Mouse (Mus musculus) neural tube, embryonic 15.5 days (tissue): ENCODE data around the gene F2rl1. TPM values are rescaled to one million over a fixed set of nuclear protein-coding genes. Genes with fewer than 3 reads are reported as not detected.

ENCODE experiments used
- ATAC-seq: fragments of 200-750 bp; cut with Nextera tagmentation; 2 replicates; pipeline ENCODE4 v1.8.0; 2017; ENCODE audit warnings: mild to moderate bottlenecking, moderate TSS enrichment, moderate library complexity; ENCODE audit not compliant: low FRiP score
- H3K27ac ChIP-seq: fragments of 300-500 bp; sonication (generic); replicated peaks from 2 replicates; pipeline ENCODE4 v1.5.1; 2015; ENCODE audit warnings: mild to moderate bottlenecking, inconsistent platforms
- H3K27me3 ChIP-seq: fragments of 300-500 bp; sonication (generic); replicated peaks from 2 replicates; pipeline ENCODE4 v1.6.1; 2015; ENCODE audit warnings: inconsistent platforms
- H3K36me3 ChIP-seq: fragments of 300-500 bp; sonication (generic); 2 replicates; pipeline ENCODE4 v1.6.1; 2015; ENCODE audit warnings: inconsistent platforms
- H3K4me1 ChIP-seq: fragments of 300-500 bp; sonication (generic); 2 replicates; pipeline ENCODE4 v1.6.1; 2015; ENCODE audit warnings: inconsistent platforms
- H3K4me2 ChIP-seq: fragments of 300-500 bp; sonication (generic); 2 replicates; pipeline ENCODE4 v1.6.1; 2015; ENCODE audit warnings: inconsistent platforms, mild to moderate bottlenecking, moderate library complexity
- H3K4me3 ChIP-seq: fragments of 300-500 bp; sonication (generic); replicated peaks from 2 replicates; pipeline ENCODE4 v1.5.1; 2015; ENCODE audit warnings: mild to moderate bottlenecking, inconsistent platforms
- H3K9ac ChIP-seq: fragments of 300-500 bp; sonication (generic); replicated peaks from 2 replicates; pipeline ENCODE4 v1.6.1; 2015; ENCODE audit warnings: mild to moderate bottlenecking, inconsistent platforms
- H3K9me3 ChIP-seq: fragments of 300-500 bp; sonication (generic); replicated peaks from 2 replicates; pipeline ENCODE4 v1.6.1; 2016; ENCODE audit warnings: inconsistent platforms
- WGBS: fragments of 180-500 bp; shearing (Covaris S2); methylation state at CpG from one replicate; pipeline ENCODE4 v1.1.7; 2015; ENCODE audit warnings: mixed read lengths; 5-methylcytosine and 5-hydroxymethylcytosine counted together
- polyA plus RNA-seq: library from polyadenylated mRNA; unstranded; fragments of >200 nt; fragmentation: Nextera tagmentation; extraction: Ambion mirVana; gene quantifications from 2 replicates; pipeline ENCODE4 v1.2.1, GENCODE M21; 2015

Gene F2rl1
- polyA plus RNA-seq = 0.13 and 1.8 TPM in 2 replicates

- peaks cover 20% of the 10 kb centered on the region for H3K4me1 ChIP-seq
- H3K27ac ChIP-seq = no peak within 1 kb of the TSS
- peak within 1 kb of the TSS; percentile 32; the same call in 1 of the 2 replicates for H3K9ac ChIP-seq
- H3K4me3 ChIP-seq = peak within 1 kb of the TSS; percentile 37
- 1% methylated on average over 54 of the region's 54 CpGs for WGBS
- ATAC-seq = peak; percentile 68; the same call in 1 of the 2 replicates
- no peaks in the 10 kb centered on the region for H3K36me3 ChIP-seq
- peaks cover 50% of the 10 kb centered on the region for H3K27me3 ChIP-seq
- H3K9me3 ChIP-seq = no peaks in the 10 kb centered on the region
- H3K4me2 ChIP-seq = peak within 1 kb of the TSS; percentile 63
Observed at GRCm38 (mm10) chr13:95524674-95525491, at the start of gene F2rl1. TSS of gene F2rl1 (minus strand) at chr13:95525227.

- ATAC-seq = no peak
- no peaks in the 10 kb centered on the region for H3K9me3 ChIP-seq
- H3K36me3 ChIP-seq = no peaks in the 10 kb centered on the region
- H3K9ac ChIP-seq = no peak overlapping the region
- H3K4me3 ChIP-seq = no peak overlapping the region
- WGBS = 96% methylated on average over 4 of the region's 4 CpGs
- H3K4me2 ChIP-seq = no peak overlapping the region
- H3K27ac ChIP-seq = no peak overlapping the region
- H3K27me3 ChIP-seq = no peaks in the 10 kb centered on the region
- no peaks in the 10 kb centered on the region for H3K4me1 ChIP-seq
Observed at GRCm38 (mm10) chr13:95570877-95571276, 45.9 kb upstream of the F2rl1 start.

- no peak for ATAC-seq
- Histone ChIP-seq H3K36me3 (no peaks in the 10 kb centered on the region), H3K27ac (no peak overlapping the region), H3K9me3 (no peaks in the 10 kb centered on the region), H3K4me1 (no peaks in the 10 kb centered on the region), H3K4me2 (no peak overlapping the region), H3K27me3 (no peaks in the 10 kb centered on the region), H3K9ac (no peak overlapping the region), H3K4me3 (no peak overlapping the region)
Observed at GRCm38 (mm10) chr13:95569326-95569725, 44.3 kb upstream of the F2rl1 start.

GRCm38 (mm10) chr13:95568336-95568735 is 43.3 kb upstream of the F2rl1 start:
- H3K9me3 ChIP-seq = no peaks in the 10 kb centered on the region
- H3K27ac ChIP-seq = no peak overlapping the region
- no peak for ATAC-seq
- no peaks in the 10 kb centered on the region for H3K4me1 ChIP-seq
- H3K36me3 ChIP-seq = no peaks in the 10 kb centered on the region
- no peak overlapping the region for H3K4me3 ChIP-seq
- H3K27me3 ChIP-seq = no peaks in the 10 kb centered on the region
- H3K4me2 ChIP-seq = no peak overlapping the region
- 98% methylated on average over 3 of the region's 3 CpGs for WGBS
- no peak overlapping the region for H3K9ac ChIP-seq

- Histone ChIP-seq H3K27ac (no peak overlapping the region), H3K4me1 (no peaks in the 10 kb centered on the region), H3K27me3 (no peaks in the 10 kb centered on the region), H3K4me2 (no peak overlapping the region), H3K9ac (no peak overlapping the region), H3K4me3 (no peak overlapping the region), H3K9me3 (no peaks in the 10 kb centered on the region), H3K36me3 (no peaks in the 10 kb centered on the region)
- ATAC-seq = no peak
- 92% methylated on average over 15 of the region's 15 CpGs for WGBS
Observed at GRCm38 (mm10) chr13:95566841-95567551, 42.0 kb upstream of the F2rl1 start.

- under 1% methylated on average over 3 of the region's 3 CpGs for WGBS
- H3K27ac ChIP-seq = no peak overlapping the region
- H3K4me3 ChIP-seq = no peak overlapping the region
- no peak overlapping the region for H3K9ac ChIP-seq
- peak; percentile 86 for ATAC-seq
- H3K4me2 ChIP-seq = no peak overlapping the region
- H3K9me3 ChIP-seq = no peaks in the 10 kb centered on the region
- no peaks in the 10 kb centered on the region for H3K27me3 ChIP-seq
- H3K4me1 ChIP-seq = no peaks in the 10 kb centered on the region
- no peaks in the 10 kb centered on the region for H3K36me3 ChIP-seq
Observed at GRCm38 (mm10) chr13:95563693-95564092, 38.7 kb upstream of the F2rl1 start.

GRCm38 (mm10) chr13:95563066-95563610 is 38.1 kb upstream of the F2rl1 start:
- ATAC-seq = no peak
- Histone ChIP-seq H3K27me3 (no peaks in the 10 kb centered on the region), H3K9me3 (no peaks in the 10 kb centered on the region), H3K4me1 (no peaks in the 10 kb centered on the region), H3K9ac (no peak overlapping the region), H3K4me2 (no peak overlapping the region), H3K27ac (no peak overlapping the region), H3K36me3 (no peaks in the 10 kb centered on the region), H3K4me3 (no peak overlapping the region)
- 73% methylated on average over 10 of the region's 10 CpGs for WGBS

GRCm38 (mm10) chr13:95557326-95557725 is 32.3 kb upstream of the F2rl1 start:
- no peak overlapping the region for H3K4me2 ChIP-seq
- H3K27ac ChIP-seq = no peak overlapping the region
- ATAC-seq = no peak
- H3K4me1 ChIP-seq = no peaks in the 10 kb centered on the region
- no peaks in the 10 kb centered on the region for H3K9me3 ChIP-seq
- H3K27me3 ChIP-seq = no peaks in the 10 kb centered on the region
- WGBS = 91% methylated on average over 7 of the region's 7 CpGs
- H3K36me3 ChIP-seq = no peaks in the 10 kb centered on the region
- H3K9ac ChIP-seq = no peak overlapping the region
- H3K4me3 ChIP-seq = no peak overlapping the region

- WGBS = 78% methylated on average over 11 of the region's 11 CpGs
- H3K9me3 ChIP-seq = no peaks in the 10 kb centered on the region
Observed at GRCm38 (mm10) chr13:95553885-95554492, 29.0 kb upstream of the F2rl1 start.

GRCm38 (mm10) chr13:95550636-95551370 is 25.8 kb upstream of the F2rl1 start:
- H3K4me3 ChIP-seq = no peak overlapping the region
- H3K36me3 ChIP-seq = no peaks in the 10 kb centered on the region
- peaks cover 22% of the 10 kb centered on the region for H3K4me1 ChIP-seq
- H3K9me3 ChIP-seq = no peaks in the 10 kb centered on the region
- H3K27ac ChIP-seq = no peak overlapping the region
- H3K4me2 ChIP-seq = no peak overlapping the region
- no peak overlapping the region for H3K9ac ChIP-seq
- ATAC-seq = no peak
- whole genome bisulfite sequencing = 79% methylated on average over 2 of the region's 2 CpGs
- no peaks in the 10 kb centered on the region for H3K27me3 ChIP-seq

More at GRCm38 (mm10) chr13:95553885-95554492, 29.0 kb upstream of the F2rl1 start:
- Histone ChIP-seq H3K27me3 (no peaks in the 10 kb centered on the region), H3K4me1 (peaks cover 6% of the 10 kb centered on the region), H3K4me2 (no peak overlapping the region), H3K9ac (no peak overlapping the region), H3K27ac (no peak overlapping the region), H3K4me3 (no peak overlapping the region), H3K36me3 (no peaks in the 10 kb centered on the region)
- no peak for ATAC-seq

- Histone ChIP-seq H3K27me3 (no peaks in the 10 kb centered on the region), H3K4me2 (peak overlapping the region; percentile 15; the same call in 1 of the 2 replicates), H3K27ac (no peak overlapping the region), H3K9me3 (no peaks in the 10 kb centered on the region), H3K36me3 (no peaks in the 10 kb centered on the region), H3K4me3 (no peak overlapping the region), H3K9ac (no peak overlapping the region), H3K4me1 (peaks cover 22% of the 10 kb centered on the region)
- ATAC-seq = no peak
- WGBS = 11% methylated on average over 3 of the region's 3 CpGs
Observed at GRCm38 (mm10) chr13:95549421-95549820, 24.4 kb upstream of the F2rl1 start.
